In genomic region chr4:141599251-141600141, GRCm38 (mm10) we compare ENCODE assay signal across 8 mouse cellular contexts. TPM values are rescaled to one million over a fixed set of nuclear protein-coding genes. Genes with fewer than 3 reads are reported as not detected.
DNase-seq lines count a peak whose midpoint lies in the region; ATAC-seq and TF ChIP-seq lines count a peak whose summit lies in the region.

No protein-coding gene starts in this region.

- H3K4me2 ChIP-seq in embryonic facial prominence, embryonic 11.5 days (ENCODE audit: low read depth, low read length) = peak overlapping the region; percentile 86
- H3K4me2 ChIP-seq in hindbrain, embryonic 13.5 days = peak overlapping the region; percentile 85
- peak overlapping the region; percentile 93 for H3K4me2 ChIP-seq in lung, postnatal 0 days (replicated peaks; ENCODE audit: low read depth, low read length)

- H3K9ac ChIP-seq in embryonic facial prominence, embryonic 11.5 days (replicated peaks; ENCODE audit: low read length) = peak overlapping the region; percentile 83
- peak overlapping the region; percentile 84 for H3K9ac ChIP-seq in hindbrain, embryonic 13.5 days
- H3K9ac ChIP-seq in lung, postnatal 0 days (replicated peaks; ENCODE audit: low read depth) = peak overlapping the region; percentile 64

- H3K27ac ChIP-seq in embryonic facial prominence, embryonic 11.5 days (replicated peaks; ENCODE audit: low read depth, low read length) = peak overlapping the region; percentile 67
- peak overlapping the region; percentile 27 for H3K27ac ChIP-seq in hindbrain, embryonic 13.5 days
- peak overlapping the region; percentile 93 for H3K27ac ChIP-seq in lung, postnatal 0 days (ENCODE audit: low read length)

- no peaks in the 10 kb centered on the region for H3K27me3 ChIP-seq in embryonic facial prominence, embryonic 11.5 days (ENCODE audit: control insufficient read depth, insufficient read depth, low read length)
- peaks cover 20% of the 10 kb centered on the region; the same call in 1 of the 2 replicates for H3K27me3 ChIP-seq in hindbrain, embryonic 13.5 days
- H3K27me3 ChIP-seq in lung, postnatal 0 days (replicated peaks; ENCODE audit: insufficient read depth, low read length) = no peaks in the 10 kb centered on the region

- DNase-seq in ovary, postnatal 36 days (ENCODE audit: low spot score) = peak; percentile 34
- DNase-seq in ovary, adult 18-20 months (ENCODE audit: low spot score) = no peak
- DNase-seq in embryonic facial prominence, embryonic 11.5 days (ENCODE audit: low spot score) = peak; percentile 75
- peak; percentile 61 for DNase-seq in lung, postnatal 0 days (ENCODE audit: low spot score)
- DNase-seq in adrenal gland, postnatal 4 days (ENCODE audit: low spot score in 2 of 2) = no peak

- no peak; the same call in 1 of the 2 replicates for ATAC-seq in embryonic facial prominence, embryonic 11.5 days (replicated peaks; ENCODE audit: insufficient number of reproducible peaks, low FRiP score, low TSS enrichment, low read depth)
- ATAC-seq in hindbrain, embryonic 13.5 days (ENCODE audit: low FRiP score) = peak; percentile 30
- no peak for ATAC-seq in lung, postnatal 0 days
- ATAC-seq in frontal cortex, adult (ENCODE audit: low TSS enrichment) = no peak
- no peak for ATAC-seq in inflammation-experienced regulatory T-cells, adult 6 months

- under 1% methylated on average over 44 of the region's 57 CpGs for WGBS in embryonic facial prominence, embryonic 11.5 days
- WGBS in hindbrain, embryonic 13.5 days = 1% methylated on average over 50 of the region's 57 CpGs
- 1% methylated on average over 31 of the region's 57 CpGs for WGBS in lung, postnatal 0 days

- peaks cover 3% of the 10 kb centered on the region; the same call in 1 of the 2 replicates for H3K36me3 ChIP-seq in embryonic facial prominence, embryonic 11.5 days (replicated peaks; ENCODE audit: control insufficient read depth, insufficient read depth, low read depth, low read length)
- H3K36me3 ChIP-seq in hindbrain, embryonic 13.5 days = peaks cover 12% of the 10 kb centered on the region; the same call in 1 of the 2 replicates
- 0 out of 2 replicates have a peak, but pooled peaks cover 3% of the 10 kb centered on the region for H3K36me3 ChIP-seq in lung, postnatal 0 days (ENCODE audit: insufficient read depth, low read length)

- H3K4me1 ChIP-seq in embryonic facial prominence, embryonic 11.5 days (ENCODE audit: control insufficient read depth, insufficient read depth, low read length) = no peaks in the 10 kb centered on the region; the same call in 1 of the 2 replicates
- peaks cover 32% of the 10 kb centered on the region for H3K4me1 ChIP-seq in hindbrain, embryonic 13.5 days (replicated peaks)
- H3K4me1 ChIP-seq in lung, postnatal 0 days (ENCODE audit: insufficient read depth, low read depth, low read length) = 0 out of 2 replicates have a peak, but pooled peaks cover 5% of the 10 kb centered on the region

- peak overlapping the region; percentile 67 for H3K4me3 ChIP-seq in embryonic facial prominence, embryonic 11.5 days (ENCODE audit: low read depth, low read length)
- peak overlapping the region; percentile 61 for H3K4me3 ChIP-seq in hindbrain, embryonic 13.5 days
- peak overlapping the region; percentile 59 for H3K4me3 ChIP-seq in lung, postnatal 0 days (ENCODE audit: low read depth, low read length)

- no peak for TF ChIP-seq CTCF in lung, postnatal 0 days (IDR thresholded peaks at IDR 0.05)

- no peak for TF ChIP-seq EP300 in lung, postnatal 0 days (IDR thresholded peaks at IDR 0.05)

- H3K9me3 ChIP-seq in embryonic facial prominence, embryonic 11.5 days (replicated peaks; ENCODE audit: control insufficient read depth, low read length) = no peaks in the 10 kb centered on the region
- no peaks in the 10 kb centered on the region for H3K9me3 ChIP-seq in hindbrain, embryonic 13.5 days
- H3K9me3 ChIP-seq in lung, postnatal 0 days (ENCODE audit: low read length) = no peaks in the 10 kb centered on the region

RNA-seq across cellular contexts. Expression of gene Fblim1, which starts 6.4 kb away (rescaled TPM):
- polyA plus RNA-seq in embryonic facial prominence, embryonic 11.5 days (2014; fragmentation: Nextera tagmentation; extraction: Ambion mirVana) = 59.3 and 61.3 TPM in 2 replicates
- 41.0 and 43.3 TPM in 2 replicates for polyA plus RNA-seq in hindbrain, embryonic 13.5 days (2015; fragmentation: Nextera tagmentation; extraction: Ambion mirVana)
- polyA plus RNA-seq in lung, postnatal 0 days (2015; fragmentation: Nextera tagmentation; extraction: Ambion mirVana) = 52.3 and 57.5 TPM in 2 replicates
- total RNA-seq in adrenal gland, postnatal 4 days (2021) = 10 to 100 TPM; 24.9 to 32.1 TPM
- under 1 TPM in 1 of 3 experiments, not detected in 2; 0.43 TPM for polyA plus RNA-seq in inflammation-experienced regulatory T-cells, adult 6 months (2017; shearing (Covaris generic))

RNA-seq across cellular contexts. Expression of gene Tmem82, which starts 18.9 kb away (rescaled TPM):
- polyA plus RNA-seq in embryonic facial prominence, embryonic 11.5 days (2014; fragmentation: Nextera tagmentation; extraction: Ambion mirVana) = 0.17 and 0.42 TPM in 2 replicates
- polyA plus RNA-seq in hindbrain, embryonic 13.5 days (2015; fragmentation: Nextera tagmentation; extraction: Ambion mirVana) = 0.25 and 0.43 TPM in 2 replicates
- 3.5 and 3.6 TPM in 2 replicates for polyA plus RNA-seq in lung, postnatal 0 days (2015; fragmentation: Nextera tagmentation; extraction: Ambion mirVana)
- 1 to 10 TPM; 3.7 to 3.8 TPM for total RNA-seq in adrenal gland, postnatal 4 days (2021)
- under 1 TPM in 1 of 3 experiments, not detected in 2; 0.78 TPM for polyA plus RNA-seq in inflammation-experienced regulatory T-cells, adult 6 months (2017; shearing (Covaris generic))

RNA-seq across cellular contexts. Expression of gene Slc25a34, which starts 24.1 kb away (rescaled TPM):
- polyA plus RNA-seq in embryonic facial prominence, embryonic 11.5 days (2014; fragmentation: Nextera tagmentation; extraction: Ambion mirVana) = not detected in 2 replicates
- 0.26 TPM in 1 of 2 replicates, not detected in the other for polyA plus RNA-seq in hindbrain, embryonic 13.5 days (2015; fragmentation: Nextera tagmentation; extraction: Ambion mirVana)
- polyA plus RNA-seq in lung, postnatal 0 days (2015; fragmentation: Nextera tagmentation; extraction: Ambion mirVana) = 1.1 and 1.2 TPM in 2 replicates
- 1 to 10 TPM; 7.4 to 9.5 TPM for total RNA-seq in adrenal gland, postnatal 4 days (2021)
- under 1 TPM in 1 of 3 experiments, not detected in 2; 0.13 TPM for polyA plus RNA-seq in inflammation-experienced regulatory T-cells, adult 6 months (2017; shearing (Covaris generic))

Comparison
In these comparisons a context has a peak if more than half of its experiments do, and no peak if none do; other contexts are left out.
1. DNase-seq: peak in ovary, postnatal 36 days (single experiment), embryonic facial prominence, embryonic 11.5 days (single experiment) and lung, postnatal 0 days (single experiment); none in ovary, adult 18-20 months (single experiment) and adrenal gland, postnatal 4 days (0 of 2).
2. H3K27ac ChIP-seq: peak in every context shown above with its lines; median percentile 93 in lung, postnatal 0 days; 67 in embryonic facial prominence, embryonic 11.5 days; 27 in hindbrain, embryonic 13.5 days.
3. RNA of gene Fblim1, which starts 6.4 kb away (polyA plus RNA-seq): 59.3 to 61.3 TPM in embryonic facial prominence, embryonic 11.5 days, 52.3 to 57.5 TPM in lung, postnatal 0 days and 41.0 to 43.3 TPM in hindbrain, embryonic 13.5 days; 0.43 TPM in inflammation-experienced regulatory T-cells, adult 6 months; every median in the first group is over 10 times any median in the second.
4. Peak in every context shown above with its lines, with median percentiles within 50 percentile points of each other: H3K4me2 ChIP-seq, H3K4me3 ChIP-seq and H3K9ac ChIP-seq.